Comparison of ENCODE assay signal across 17 mouse cellular contexts in the genomic region with DNA sequence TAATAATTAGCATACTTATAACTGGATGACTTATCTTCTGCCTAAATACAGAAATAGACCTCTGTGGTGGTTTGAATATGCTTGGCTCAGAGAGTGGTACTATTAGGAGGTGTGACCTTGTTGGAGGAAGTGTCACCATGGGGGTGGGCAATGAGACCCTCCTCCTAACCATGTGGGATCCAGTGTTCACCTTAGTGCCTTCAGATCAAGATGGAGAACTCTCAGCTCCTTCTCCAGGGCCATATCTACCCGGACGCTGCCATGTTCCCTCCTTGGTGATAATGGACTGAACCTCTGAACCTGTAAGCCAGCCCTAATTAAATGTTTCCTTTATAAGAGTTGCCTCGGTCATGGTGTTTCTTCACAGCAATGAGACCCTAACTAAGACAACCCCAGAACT. TPM values are rescaled to one million over a fixed set of nuclear protein-coding genes. Genes with fewer than 3 reads are reported as not detected.
"Had no signal": no experiment of that assay in that cellular context is flagged by ENCODE, and none has a peak within 500 bp of the region (broad histone marks: within the 10 kb centered on the region; RNA-seq: fewer than 3 reads in every experiment).

No protein-coding gene starts in this region.

- H3K27ac ChIP-seq: neural tube, embryonic 13.5 days; neural tube, embryonic 15.5 days; stomach, embryonic 15.5 days; stomach, postnatal 0 days had no signal

- DNase-seq: retina, postnatal 1 day; right cerebral cortex, adult 18-20 months; right cerebral cortex, postnatal 14 days; right cerebral cortex, postnatal 25 days; right cerebral cortex, postnatal 4 days; spleen, adult 18-20 months; thymus, adult 18-20 months; thymus, adult 2 months; thymus, postnatal 14 days; thymus, postnatal 25 days; thymus, postnatal 36 days; thymus, postnatal 4 days had no signal

- H3K9me3 ChIP-seq: neural tube, embryonic 13.5 days; neural tube, embryonic 15.5 days; stomach, embryonic 15.5 days had no signal

- H3K4me3 ChIP-seq: neural tube, embryonic 13.5 days; neural tube, embryonic 15.5 days; stomach, embryonic 15.5 days had no signal

- H3K27me3 ChIP-seq: neural tube, embryonic 13.5 days; neural tube, embryonic 15.5 days; stomach, embryonic 15.5 days had no signal

- H3K4me1 ChIP-seq: stomach, embryonic 15.5 days had no signal

RNA-seq across cellular contexts. Expression of a gene that starts 53.8 kb away (rescaled TPM):
- polyA plus RNA-seq: neural tube, embryonic 14.5 days had no signal
